Mouse (Mus musculus): ENCODE data around the gene Baz2b.
A peak's percentile ranks its signal among the peaks of the same experiment; 100 is the strongest.
"Not testable (repeated sequence)": the region's sequence is repeated elsewhere in the genome, so short reads cannot be mapped to it uniquely, and the experiment has no call there.

The Baz2b gene

DNA sequence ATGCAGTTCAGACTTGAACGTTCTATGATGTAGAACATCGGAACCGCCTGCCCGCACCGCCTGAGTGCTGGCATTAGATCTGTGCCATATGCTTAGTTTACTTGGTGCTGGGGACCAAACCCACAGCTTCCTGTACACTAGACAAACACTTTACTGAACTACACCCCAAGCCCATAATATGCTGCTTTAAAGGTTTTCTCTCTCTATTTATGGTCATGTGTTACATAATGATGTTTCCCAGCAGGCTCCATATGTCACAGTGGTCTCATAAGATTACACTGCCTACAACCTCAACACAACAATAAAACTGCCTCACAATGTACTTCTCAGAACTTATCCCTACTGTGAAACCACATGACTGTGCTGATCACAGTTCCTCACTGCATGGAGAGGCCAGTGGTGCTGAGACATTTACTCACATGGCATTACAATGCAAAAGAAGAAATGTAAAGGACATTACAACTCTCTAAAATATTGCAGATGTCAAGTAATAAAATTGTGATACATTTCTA is 9.5 kb downstream of the Baz2b start:
- no peak for DNase-seq

DNA sequence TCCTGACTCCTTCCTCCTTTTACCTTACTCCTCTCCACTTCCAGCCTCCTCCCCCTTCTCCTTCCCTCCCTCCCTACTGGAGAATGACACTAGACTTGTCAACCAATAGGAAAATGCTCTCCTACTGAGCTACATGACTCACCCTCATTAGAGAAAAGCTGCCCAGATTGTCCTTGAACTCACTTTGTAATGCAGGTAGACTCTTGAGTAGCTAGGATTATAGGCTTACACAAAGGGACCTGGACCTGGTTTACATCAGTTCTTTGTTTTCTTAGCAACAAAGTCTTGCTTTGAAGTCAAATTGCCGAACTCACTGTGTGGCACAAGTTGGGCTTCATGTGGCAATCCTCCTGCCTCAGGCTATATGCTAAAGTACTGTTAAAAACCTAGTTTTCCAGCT is 12.8 kb downstream of the Baz2b start:
- DNase-seq: no peak

- no peak for DNase-seq
Measured at GRCm38 (mm10) chr2:60181696-60182095, 27.9 kb downstream of the Baz2b start.

- no peak for DNase-seq
Measured at GRCm38 (mm10) chr2:60177490-60177889, 32.1 kb downstream of the Baz2b start.

GRCm38 (mm10) chr2:60176087-60176486 is 33.6 kb downstream of the Baz2b start:
- no peak for DNase-seq

DNA sequence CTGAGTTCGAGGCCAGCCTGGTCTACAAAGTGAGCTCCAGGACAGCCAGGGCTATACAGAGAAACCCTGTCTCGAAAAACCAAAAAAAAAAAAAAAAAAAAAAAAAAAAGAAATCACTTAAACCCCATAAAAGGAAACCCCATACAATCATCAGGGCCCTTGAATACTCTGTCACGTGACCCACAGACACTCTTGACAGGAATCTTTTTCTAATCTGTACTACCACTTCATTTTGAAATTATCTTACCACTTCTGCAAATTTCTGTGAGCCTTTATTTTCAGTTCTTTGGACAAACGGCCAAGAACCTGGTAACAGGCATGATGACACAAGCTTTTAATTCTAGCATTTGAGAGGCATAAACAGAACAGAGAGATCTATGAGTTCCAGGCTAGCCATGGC is 34.6 kb downstream of the Baz2b start:
- DNase-seq: no peak

- DNase-seq: no peak
Measured at GRCm38 (mm10) chr2:60173595-60173994, 36.0 kb downstream of the Baz2b start.

GRCm38 (mm10) chr2:60173190-60173589 is 36.4 kb downstream of the Baz2b start:
- DNase-seq: no peak

GRCm38 (mm10) chr2:60172531-60172914 is 37.1 kb downstream of the Baz2b start:
- DNase-seq: no peak

DNA sequence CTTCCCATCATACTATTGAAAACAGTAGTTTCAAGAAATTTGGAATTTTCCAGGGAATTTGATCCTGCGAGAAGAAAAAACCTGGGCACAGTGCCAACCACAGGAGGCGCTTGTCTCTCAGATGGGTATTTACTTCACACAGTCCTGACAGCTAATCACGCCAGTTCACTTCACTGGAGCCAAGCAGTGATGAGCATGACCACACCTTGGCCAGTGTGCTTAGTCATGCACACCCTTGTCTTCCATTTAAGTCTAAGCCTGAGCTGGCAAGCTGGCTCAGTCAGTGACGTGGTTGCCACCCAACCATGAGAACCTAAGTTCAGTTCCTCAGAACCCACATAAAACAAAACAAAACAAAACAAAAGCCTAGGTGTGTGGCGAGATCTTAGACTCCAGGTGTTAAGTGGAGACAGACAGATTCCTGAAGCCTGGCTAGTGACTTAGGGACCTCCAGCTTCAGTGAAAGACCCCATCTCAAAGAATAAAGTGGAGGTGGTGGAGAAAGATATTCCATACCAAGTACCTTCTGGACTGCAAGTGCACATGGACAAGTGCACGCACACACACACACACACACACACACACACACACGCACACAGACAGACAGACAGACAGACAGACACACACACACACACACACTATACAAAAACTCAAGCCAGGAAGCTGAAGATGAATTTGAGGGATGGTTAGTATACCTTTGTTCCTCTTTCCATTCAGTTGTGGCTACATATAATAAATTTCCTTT is 37.7 kb downstream of the Baz2b start:
- DNase-seq: peak; percentile 32 to 44

GRCm38 (mm10) chr2:60166878-60167277 is 42.8 kb downstream of the Baz2b start:
- DNase-seq: no peak

DNA sequence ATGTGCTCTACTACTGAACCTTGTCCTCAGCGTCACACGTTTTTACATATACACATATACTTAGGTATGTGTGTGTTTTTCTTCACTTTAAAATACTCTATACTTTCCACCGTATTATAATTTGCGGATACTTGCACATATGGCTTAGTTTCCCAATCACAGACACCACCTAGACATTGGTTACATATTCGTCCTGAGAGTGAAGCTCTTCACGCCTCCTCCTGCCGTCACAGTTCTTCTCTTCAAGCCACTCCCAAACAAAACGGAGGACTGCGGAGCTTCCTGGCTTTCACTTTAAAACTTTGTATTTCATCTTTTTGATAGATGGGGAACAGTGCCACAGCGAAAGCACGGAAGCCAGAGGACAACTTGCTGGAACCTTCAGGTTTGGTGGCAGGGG is 44.0 kb downstream of the Baz2b start:
- DNase-seq: no peak

DNA sequence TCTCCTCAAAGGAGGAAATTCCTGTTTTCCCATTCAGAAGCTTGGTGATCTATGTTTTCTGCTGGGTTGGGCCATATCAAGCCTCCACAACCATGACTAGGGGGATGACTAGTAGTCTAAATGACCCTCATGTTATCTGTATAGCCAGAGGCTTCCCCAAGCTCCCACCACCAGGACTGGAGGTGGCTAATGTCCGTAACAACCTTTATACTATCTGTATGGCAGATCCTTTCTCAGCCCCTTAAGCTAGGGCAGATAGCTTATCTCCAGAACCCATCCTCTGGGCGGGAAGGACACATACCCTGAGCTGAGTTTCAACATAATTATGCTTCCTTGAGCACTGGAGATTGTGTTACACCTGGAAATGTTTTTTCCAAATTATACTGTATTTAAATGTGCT is 45.9 kb downstream of the Baz2b start:
- DNase-seq: no peak

DNA sequence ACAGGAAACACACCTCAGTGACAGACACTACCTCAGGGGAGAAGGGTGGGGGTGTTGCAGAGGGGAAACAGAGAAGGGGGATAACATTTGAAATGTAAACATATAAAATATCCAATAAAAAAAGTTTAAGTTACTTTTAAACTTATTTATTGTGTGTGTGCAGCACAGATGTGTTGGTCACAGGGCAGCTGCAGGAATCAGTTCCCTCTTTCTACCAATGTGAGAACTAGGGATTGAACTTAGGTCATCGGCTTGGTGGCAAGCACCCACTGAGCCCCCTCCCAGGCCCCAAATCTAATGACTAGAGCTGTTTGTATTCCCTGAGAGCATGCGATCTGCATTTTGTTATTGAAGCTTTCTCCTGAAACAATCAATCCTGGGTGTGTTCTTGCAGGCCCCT is 57.2 kb downstream of the Baz2b start:
- DNase-seq: no peak

- DNase-seq: no peak
Measured at GRCm38 (mm10) chr2:60148651-60149050, 61.0 kb downstream of the Baz2b start.

DNA sequence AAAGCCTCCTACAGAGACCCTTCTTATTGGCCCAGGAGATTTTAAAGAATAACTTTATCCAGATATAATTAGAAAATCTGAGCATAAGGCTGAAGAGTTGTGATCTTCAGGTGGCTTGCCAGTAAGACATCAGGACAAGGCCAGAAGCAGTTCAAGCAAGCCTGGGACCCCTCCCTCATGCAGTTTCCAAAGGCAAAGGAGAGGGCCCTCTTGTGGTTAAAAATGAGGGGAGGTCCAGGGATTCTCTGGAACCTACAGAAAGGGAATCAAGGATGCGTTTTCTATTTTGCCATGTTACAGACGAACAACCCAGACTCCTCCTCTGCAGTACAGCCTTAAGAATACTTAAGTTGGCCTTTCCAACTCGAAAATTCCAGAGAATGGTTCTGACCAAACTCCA is 62.2 kb downstream of the Baz2b start:
- DNase-seq: no peak

DNA sequence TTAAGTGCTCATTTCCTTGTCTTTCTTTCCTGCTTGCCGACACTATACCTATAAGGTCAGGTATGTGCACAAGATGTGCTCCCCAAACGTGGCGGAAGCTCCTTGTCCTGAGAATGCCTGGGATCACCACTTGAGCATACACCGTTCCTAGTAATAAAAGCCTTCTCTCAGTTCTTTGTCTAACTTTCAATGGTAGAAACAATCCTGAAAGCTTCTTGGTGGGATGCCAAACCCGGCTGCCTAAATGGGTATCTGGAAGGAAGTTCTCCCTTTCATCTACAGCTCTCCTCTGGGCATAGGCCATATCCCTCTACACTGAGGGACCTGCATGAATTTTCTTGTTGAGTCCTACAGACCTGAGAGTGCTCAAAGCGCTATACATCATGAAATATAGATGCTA is 63.9 kb downstream of the Baz2b start:
- DNase-seq: no peak

GRCm38 (mm10) chr2:60143383-60143782 is 66.3 kb downstream of the Baz2b start:
- DNase-seq: no peak

- DNase-seq: no peak
Measured at GRCm38 (mm10) chr2:60142281-60142680, 67.4 kb downstream of the Baz2b start.

DNA sequence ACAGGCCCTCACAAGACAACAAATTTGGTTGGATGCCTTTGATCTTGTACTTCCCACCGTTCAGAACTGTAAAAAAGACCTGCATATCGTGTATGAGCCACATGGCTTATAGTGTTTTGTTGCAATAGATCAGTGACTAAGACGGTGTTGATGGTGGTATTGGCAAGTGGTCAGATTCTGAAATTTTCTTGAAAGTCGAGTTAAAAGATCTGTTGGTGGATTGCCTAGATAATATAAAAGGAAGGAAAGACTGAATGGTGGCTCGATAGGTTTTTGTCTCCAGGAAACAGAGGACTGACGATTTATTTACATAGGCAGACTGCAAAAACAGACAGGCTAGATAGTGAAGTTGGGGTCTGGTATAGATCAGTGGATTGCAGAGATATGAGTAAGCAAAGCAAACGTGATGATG is 70.9 kb downstream of the Baz2b start:
- no peak for DNase-seq

DNA sequence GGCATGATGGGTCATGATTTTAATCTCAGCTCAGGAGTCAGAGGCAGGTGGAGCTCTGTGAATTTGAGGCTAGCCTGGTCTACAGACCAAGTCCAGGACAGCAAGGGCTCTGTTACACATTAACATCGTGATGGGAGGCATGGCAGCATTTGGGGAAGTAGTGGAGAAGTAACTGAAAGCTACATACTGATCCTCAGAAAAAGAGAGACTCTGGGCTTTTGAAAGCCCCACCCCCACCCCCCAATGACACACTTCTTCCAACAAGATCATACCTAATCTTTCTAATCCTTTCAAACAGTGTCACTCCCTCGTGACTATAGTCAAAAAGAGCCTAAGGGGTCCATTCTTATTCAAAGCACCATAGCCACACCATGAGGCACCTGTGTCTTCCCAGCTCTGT is 73.8 kb downstream of the Baz2b start:
- DNase-seq: no peak

- not testable (repeated sequence) for DNase-seq
Measured at GRCm38 (mm10) chr2:60134958-60135357, 74.7 kb downstream of the Baz2b start.

DNA sequence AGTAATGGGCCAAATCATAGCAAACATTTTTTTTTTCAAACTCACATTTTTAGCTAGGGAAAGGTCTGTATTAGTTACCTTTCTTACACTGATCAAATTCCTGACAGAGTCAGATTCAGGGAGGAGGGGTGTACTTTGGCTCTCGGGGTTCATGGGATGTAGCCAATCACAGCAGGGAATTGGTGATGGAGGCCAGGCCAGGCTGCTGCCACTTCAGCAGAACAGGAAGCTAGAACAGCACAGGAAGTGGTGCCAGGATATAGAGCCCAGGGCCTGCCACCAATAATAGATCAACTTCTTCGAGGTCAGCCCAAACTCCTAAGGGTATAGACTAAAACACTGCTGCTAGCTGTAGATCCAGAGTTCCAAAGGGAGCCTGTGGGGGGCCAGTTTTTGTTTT is 76.6 kb downstream of the Baz2b start:
- peak; percentile 65 to 66 for DNase-seq

- peak; percentile 32 to 49 for DNase-seq
Measured at GRCm38 (mm10) chr2:60132269-60133042, 77.2 kb downstream of the Baz2b start.

All from cerebellum, adult 18-20 months (tissue).